Mouse (Mus musculus): ENCODE measurements around the gene Tiparp.

Gene Tiparp

DNA sequence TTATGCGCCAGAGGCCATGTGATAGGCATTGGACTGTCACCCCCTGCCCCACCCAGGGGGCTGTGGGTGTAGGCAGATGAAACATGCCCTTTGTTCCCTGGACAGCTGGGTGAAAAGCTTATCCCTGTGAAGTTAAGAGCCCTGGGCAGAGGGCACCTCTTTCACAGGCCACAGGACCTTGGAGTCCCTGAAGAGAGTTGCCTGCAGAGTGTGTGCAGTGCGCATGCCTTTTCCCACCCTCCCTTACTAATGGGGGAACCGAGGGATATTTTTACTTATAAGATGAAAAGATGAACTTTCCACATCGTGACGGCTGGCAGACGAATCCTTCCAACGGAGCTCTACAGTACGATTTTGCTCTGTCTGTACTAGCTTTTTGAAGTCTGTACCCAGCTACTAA is 57.1 kb downstream of the Tiparp start:
- DNase-seq: no peak

DNA sequence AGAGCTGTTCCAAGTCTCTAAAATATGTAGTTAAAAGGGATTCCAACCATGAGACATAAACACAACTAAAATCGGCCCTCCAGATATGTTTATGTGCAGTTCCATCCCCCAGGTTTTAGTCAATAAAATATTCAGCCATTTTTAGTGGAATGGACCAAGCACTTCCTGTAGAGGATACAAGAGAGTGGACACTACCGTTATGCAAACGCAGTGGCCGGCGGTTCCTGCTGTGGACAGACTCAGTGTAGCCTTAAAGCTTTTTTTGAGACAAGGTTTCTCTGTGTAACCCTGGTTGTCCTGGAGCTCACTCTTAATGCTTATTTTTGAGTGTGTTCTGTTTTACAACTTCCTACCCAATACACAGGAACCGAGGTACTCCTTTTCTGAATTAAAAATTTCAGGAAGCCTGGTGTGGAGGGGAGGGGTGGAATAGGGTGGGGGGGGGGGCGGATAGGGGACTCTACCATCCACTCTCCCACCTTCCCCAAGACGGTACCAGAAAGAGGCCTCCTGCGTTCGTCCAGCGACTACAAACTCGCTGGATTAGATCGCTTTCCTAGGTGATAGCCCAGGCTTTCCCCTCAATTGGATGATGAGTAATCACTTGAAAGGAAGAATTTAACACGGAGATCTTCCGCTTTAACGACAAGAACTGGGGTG is 57.7 kb downstream of the Tiparp start:
- DNase-seq: no peak

DNA sequence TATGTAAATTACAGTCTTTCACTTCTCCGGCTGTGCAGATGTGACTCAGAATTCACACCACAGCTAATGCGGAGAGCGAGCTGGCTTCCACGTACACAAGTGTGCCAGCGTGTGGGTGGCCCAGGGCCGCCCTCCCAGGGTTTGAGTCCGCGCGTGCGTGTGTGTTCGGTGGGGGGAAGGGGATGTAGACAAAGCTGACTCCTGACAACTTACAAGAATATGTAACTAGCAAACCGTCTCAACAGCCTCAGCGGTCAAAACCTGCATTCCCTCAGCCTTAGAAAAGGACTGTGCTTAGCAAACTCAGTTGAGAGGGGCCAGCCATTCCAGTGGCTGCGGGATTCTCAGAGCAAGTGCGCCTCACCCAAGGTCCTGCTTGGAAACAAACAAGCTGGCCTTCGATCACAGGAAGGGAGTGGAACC is 58.3 kb downstream of the Tiparp start:
- peak; percentile 28 for DNase-seq

DNA sequence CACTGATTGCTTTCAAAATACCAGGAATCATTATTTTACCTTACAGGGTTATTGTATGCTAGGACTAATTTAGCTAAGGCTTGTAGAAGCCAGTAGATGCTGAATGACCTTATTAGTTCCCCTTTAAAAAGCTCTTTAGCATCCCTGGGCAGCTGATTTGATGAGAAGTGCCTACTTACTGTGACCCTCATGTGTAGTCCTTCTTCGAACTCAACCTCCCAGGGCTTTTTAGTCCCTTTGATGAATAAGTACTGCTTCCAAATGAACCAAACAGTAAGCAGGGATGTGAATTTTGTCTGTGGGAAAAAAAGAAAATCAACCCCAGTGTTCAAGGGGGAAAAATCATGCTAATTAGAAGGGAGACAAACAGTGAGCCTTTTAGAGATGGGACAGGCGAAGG is 58.8 kb downstream of the Tiparp start:
- no peak for DNase-seq

DNA sequence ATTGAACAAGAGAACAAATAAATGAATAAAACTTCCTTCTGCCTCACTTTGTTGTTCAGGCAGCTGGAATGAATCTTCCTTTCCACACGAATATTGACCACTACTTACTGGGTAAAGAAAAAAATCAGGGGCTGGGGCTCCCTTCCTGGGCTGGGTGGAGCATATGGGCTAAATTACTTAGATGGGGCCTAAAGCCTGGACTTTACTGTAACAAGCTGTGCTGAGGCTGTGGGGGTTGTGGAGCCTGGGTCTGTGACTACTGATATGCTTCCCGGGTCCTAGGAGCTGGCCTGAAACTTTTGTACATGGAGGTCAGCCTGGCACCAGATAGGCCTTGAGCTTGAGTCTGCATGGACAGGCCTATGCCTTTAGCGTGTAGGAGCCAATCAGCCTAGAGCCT is 60.2 kb downstream of the Tiparp start:
- no peak for DNase-seq

DNA sequence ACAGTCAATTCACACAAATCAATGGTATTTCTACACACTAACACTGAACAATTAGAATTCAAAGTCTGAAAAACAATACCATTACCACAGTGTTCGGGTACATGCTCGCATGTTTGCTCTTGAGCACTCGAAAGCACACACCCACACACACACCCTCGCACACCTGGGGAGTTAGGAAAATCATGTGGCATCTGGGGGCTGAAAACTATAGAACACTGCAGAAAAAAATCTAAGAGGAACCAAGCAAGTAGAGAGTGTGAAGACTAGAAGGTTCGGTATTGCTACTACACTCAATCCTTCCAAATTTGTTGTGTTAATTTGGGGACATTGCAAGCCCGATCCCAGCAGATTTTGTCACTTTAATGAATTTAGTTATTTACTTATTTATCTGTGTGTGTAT is 64.6 kb downstream of the Tiparp start:
- DNase-seq: no peak

DNA sequence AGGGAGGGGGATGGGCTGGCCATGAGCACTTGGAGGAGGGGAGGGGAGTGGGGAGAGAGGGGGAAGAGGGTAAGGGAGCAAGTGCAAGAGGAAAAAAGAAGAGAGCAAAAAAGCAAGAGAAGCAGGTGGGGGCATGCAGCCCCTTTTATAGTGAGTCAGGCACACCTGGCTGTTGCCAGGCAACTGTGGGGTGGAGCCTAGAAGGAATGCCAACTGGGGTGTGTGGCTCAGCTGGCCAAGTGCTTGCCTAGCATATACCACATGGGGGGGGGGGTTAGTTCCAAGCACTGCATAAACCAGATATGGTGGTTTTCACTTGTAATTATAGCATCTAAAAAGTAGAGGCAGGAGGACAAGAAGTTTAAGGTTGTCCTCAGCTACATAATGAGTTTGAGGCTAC is 66.3 kb downstream of the Tiparp start:
- no peak for DNase-seq

DNA sequence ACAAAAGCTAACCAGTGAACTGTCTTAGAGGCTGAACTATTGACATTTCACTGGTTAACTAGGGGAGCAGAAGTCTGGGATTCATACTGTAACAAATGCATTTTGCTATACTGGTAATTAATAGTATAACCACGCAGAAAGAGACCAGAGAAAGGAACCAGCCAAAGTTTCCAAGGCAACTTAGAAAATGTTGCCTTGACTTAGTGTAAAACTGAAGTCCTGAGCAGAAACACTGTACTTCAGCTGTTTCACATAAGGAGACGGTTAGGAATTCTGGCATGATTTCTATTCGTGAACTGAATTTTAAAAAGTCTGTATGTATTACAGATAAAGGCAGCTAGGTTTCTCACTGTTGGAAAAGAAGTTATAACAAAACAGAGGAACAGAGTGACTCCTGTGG is 67.0 kb downstream of the Tiparp start:
- DNase-seq: no peak

DNA sequence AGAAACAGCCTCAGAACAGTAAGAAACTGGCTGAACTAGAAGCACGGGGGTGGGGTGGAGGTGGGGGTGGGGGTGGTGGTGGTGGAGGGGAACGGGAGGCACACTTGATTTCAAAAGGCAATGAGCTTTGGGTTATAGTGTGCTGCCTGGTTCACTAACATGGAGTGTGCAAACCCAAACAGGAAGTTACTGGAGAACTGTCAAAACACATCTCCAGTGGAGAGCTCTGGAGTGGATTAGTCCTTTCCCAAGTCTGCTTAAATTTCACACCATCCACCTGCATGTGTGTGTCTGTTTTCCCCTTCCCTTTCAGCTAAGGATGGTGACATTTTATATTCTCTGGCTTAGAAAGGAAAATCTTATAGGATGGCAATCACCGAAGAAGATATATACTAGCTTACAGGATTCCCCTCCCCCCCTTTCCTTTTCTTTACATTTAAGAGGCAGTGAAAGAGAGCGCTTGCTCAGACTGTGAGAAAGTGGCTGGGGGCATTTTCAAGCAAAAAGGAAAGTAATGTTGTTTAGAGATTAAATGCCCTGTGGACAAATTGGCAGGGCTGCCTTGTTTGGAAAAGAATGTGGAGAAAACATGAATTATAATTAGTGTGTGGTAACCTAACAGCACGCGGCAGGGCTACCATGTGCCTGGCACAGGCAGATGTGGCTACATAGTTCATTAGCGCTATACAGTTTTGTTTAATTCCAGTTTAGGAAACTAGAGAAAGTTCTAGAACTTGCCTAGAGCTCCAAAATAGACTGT is 70.0 kb downstream of the Tiparp start:
- no peak for DNase-seq

DNA sequence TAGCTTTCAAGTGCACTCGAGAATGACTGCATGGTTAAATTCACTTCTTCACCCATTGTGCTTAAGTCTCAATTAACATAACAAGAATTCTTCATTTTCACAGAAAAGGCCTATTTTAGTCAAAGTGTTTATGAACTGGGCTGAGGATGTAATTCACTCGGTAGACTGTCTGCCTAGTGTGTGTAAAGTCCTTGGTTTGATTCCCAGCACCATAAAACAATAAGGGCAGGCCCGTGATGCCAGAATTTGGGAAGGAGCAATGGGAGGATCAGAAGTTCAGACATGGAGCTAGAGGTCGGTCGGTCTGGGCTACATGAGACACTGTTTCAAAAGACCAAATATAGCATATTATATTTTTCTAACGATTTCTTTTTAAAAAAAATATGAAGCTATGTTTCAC is 70.9 kb downstream of the Tiparp start:
- DNase-seq: no peak

DNA sequence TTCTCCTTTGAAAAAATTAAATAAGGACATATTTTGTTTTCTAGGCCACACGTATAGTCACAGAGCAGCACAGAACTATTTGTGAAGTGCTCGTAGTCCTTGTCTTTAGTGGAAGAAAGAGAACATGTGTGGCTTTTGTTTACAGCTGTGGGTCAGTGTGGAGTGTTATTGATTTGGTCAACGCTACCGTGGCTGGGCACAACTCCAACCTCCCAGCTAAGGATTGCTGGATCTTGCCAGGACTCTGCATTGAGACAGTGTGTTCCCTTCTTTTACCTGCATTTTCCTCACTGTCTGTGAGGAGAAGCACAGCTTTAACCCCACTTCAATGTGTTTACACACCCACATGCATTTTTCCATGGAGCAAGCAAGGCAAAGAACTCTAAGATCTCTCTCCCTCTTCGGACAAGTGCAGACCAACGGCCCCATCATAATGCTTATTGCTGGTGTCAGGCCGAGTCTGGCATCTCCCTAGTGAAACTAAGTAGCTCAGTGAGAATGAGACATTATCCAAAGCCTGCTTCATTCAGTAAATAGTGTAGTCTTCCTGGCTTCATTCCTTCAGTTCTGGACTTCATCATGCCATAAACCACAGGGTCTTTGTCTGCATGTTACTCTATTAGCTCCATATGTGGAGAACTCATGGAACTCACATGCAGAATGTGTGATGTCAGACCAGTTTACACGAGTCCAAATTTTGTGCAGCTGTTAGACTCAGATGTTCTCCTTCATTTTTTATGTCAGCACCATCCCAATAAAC is 73.3 kb downstream of the Tiparp start:
- no peak for DNase-seq

DNA sequence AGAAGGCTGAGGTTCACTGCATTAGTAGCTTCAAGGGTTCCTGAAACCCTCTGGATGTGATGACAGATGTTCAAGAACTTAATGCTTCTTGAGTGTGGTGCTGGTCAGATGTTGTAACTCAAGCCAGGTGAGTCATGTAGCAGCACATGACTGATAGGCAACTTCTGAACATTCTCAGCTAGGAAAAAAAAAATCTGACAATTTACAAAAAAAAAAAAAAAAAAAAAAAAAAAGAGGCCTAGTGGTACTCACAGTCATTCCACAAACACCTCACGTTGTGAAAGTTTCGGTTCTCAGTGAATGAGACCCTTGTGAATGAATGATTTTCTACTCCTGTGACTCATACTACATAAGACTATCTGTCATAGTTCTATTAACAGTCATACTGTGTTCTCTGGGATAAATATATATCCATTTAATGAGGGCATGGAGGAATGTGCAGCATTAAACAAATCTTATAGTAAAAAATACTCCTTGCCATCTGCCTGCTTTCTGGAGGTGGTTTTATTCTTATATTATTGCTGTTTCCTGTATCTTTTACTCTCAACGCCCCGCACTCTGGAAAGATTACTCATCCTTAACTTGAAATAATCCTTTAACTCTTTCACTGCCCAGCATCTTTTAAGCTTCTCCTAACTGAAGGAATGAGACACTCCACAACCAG is 75.3 kb downstream of the Tiparp start:
- no peak for DNase-seq

All from right cerebral cortex, postnatal 4 days (tissue).